Mouse (Mus musculus): Measurements from ENCODE around the gene Mlph. TPM values are rescaled to one million over a fixed set of nuclear protein-coding genes. Genes with fewer than 3 reads are reported as not detected.

Gene Mlph
- polyA plus RNA-seq, 1 experiment, result 0.31 TPM

- no peak for TF ChIP-seq CTCF (IDR thresholded peaks at IDR 0.05; ENCODE audit: borderline replicate concordance, extremely low read depth, insufficient read depth, insufficient read length)
- TF ChIP-seq POLR2A (IDR thresholded peaks at IDR 0.05; ENCODE audit: borderline replicate concordance, extremely low read depth, insufficient read depth, insufficient read length, poor library complexity, severe bottlenecking), result no peak
- DNase-seq (ENCODE audit: low read depth), result peak; percentile 67
Measured at GRCm38 (mm10) chr1:90998891-90999611, 84.2 kb downstream of the Mlph start.

DNA sequence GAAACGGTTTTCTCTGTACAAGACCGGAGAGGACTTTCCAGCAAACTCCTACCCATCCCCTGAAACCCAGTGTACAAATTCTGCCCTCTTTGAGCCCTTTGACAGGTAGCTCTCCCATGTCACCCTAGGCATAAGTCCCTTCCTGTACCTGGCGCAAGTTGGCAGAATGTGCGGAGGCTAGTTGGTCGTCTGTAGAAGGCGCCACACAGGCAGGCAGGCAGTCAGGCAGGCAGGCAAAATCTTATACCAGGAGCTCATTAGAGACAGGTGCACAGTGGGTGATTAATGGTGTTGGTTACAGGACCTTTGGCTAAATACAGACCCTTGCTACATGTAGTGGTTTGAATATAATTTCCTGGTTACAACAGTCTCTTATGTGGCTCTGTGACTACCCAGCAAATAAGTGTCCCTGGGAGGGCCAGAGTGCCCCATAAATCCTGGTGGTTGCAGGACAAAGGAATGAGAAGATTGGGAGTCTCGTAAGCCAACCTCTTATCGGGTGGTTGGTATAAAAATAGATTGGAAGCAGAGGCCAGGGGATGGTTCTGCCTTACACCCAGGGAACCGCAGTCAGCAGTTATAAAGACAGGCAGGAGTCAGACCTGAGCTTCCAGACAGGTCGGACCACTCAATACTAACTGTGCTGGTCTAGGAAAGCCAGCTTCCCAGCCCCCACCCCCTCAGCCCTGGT is 85.2 kb downstream of the Mlph start:
- TF ChIP-seq CTCF (IDR thresholded peaks at IDR 0.05; ENCODE audit: borderline replicate concordance, extremely low read depth, insufficient read depth, insufficient read length) (no peak), POLR2A (IDR thresholded peaks at IDR 0.05; ENCODE audit: borderline replicate concordance, extremely low read depth, insufficient read depth, insufficient read length, poor library complexity, severe bottlenecking) (no peak)
- no peak for DNase-seq (ENCODE audit: low read depth)

Other genes starting within 250 kb of the Mlph start
- gene Col6a3, start 71.1 kb upstream of the Mlph start, polyA plus RNA-seq (2012; rRNA removed), result 14.9 and 22.3 TPM in 2 replicates
- gene Prlh, start 38.0 kb downstream of the Mlph start, polyA plus RNA-seq (2012; rRNA removed), result not detected in 2 replicates
- gene Rab17, start 54.6 kb downstream of the Mlph start, polyA plus RNA-seq (2012; rRNA removed), result 0.25 TPM in 1 of 2 replicates, not detected in the other
- gene Lrrfip1, start 83.7 kb downstream of the Mlph start, polyA plus RNA-seq (2012; rRNA removed), result 26.0 and 31.7 TPM in 2 replicates
- 0.19 and 0.26 TPM in 2 replicates for gene Rbm44, start 230.0 kb downstream of the Mlph start, polyA plus RNA-seq (2012; rRNA removed)

All from brain, embryonic 14.5 days (tissue).